Mouse (Mus musculus): ENCODE results near the gene Onecut1. TPM values are rescaled to one million over a fixed set of nuclear protein-coding genes. Genes with fewer than 3 reads are reported as not detected.
A peak's percentile ranks its signal among the peaks of the same experiment; 100 is the strongest.

Onecut1 gene
- polyA plus RNA-seq, 1 experiment: 0.12 TPM

- no peaks in the 10 kb centered on the region for H3K36me3 ChIP-seq (ENCODE audit: control insufficient read depth, insufficient read depth, low read length)
- H3K27me3 ChIP-seq (ENCODE audit: control insufficient read depth, insufficient read depth, low read length): no peaks in the 10 kb centered on the region; the same call in 1 of the 2 replicates
- peaks cover 31% of the 10 kb centered on the region for H3K4me1 ChIP-seq (ENCODE audit: control insufficient read depth, insufficient read depth, low read length)
- TF ChIP-seq CTCF (IDR thresholded peaks at IDR 0.05; ENCODE audit: control insufficient read depth, insufficient read depth, insufficient replicate concordance, low read depth, low read length) (no peak), POLR2A (IDR thresholded peaks at IDR 0.05; ENCODE audit: control insufficient read depth, low read depth, low read length) (no peak)
- no peak overlapping the region for H3K27ac ChIP-seq (ENCODE audit: control insufficient read depth, insufficient read depth, low read depth, low read length)
- H3K4me3 ChIP-seq (ENCODE audit: control insufficient read depth, low read depth, low read length): peak overlapping the region; percentile 80
Measured at GRCm38 (mm10) chr9:74862096-74862780, 517 bp downstream of the Onecut1 start.

DNA sequence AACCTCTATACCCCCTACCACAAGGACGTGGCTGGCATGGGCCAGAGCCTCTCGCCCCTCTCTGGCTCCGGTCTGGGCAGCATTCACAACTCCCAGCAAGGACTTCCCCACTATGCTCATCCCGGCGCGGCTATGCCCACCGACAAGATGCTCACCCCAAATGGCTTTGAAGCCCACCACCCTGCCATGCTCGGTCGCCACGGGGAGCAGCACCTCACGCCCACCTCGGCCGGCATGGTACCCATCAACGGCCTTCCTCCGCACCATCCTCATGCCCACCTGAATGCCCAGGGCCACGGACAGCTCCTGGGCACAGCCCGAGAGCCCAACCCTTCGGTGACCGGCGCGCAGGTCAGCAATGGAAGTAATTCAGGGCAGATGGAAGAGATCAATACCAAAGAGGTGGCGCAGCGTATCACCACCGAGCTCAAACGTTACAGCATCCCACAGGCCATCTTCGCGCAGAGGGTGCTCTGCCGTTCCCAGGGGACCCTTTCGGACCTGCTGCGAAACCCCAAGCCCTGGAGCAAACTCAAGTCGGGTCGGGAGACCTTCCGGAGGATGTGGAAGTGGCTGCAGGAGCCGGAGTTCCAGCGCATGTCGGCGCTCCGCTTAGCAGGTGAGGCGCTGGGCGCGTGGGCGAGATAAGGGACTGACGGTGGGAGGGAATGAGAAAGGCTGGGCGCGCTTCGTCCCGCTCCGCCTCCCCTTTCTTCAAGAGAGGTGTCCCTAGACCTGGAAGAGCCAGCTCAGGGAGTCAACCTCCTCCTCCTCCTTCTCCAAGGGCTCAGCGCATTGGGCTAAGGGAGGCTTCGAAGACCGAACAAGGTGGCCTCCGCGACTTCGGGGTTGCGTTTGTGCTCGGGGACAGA is 1.3 kb downstream of the Onecut1 start:
- no peak for TF ChIP-seq CTCF (IDR thresholded peaks at IDR 0.05; ENCODE audit: control insufficient read depth, insufficient read depth, insufficient replicate concordance, low read depth, low read length)
- TF ChIP-seq POLR2A (IDR thresholded peaks at IDR 0.05; ENCODE audit: control insufficient read depth, low read depth, low read length): no peak
- H3K27me3 ChIP-seq (ENCODE audit: control insufficient read depth, insufficient read depth, low read length): no peaks in the 10 kb centered on the region; the same call in 1 of the 2 replicates

DNA sequence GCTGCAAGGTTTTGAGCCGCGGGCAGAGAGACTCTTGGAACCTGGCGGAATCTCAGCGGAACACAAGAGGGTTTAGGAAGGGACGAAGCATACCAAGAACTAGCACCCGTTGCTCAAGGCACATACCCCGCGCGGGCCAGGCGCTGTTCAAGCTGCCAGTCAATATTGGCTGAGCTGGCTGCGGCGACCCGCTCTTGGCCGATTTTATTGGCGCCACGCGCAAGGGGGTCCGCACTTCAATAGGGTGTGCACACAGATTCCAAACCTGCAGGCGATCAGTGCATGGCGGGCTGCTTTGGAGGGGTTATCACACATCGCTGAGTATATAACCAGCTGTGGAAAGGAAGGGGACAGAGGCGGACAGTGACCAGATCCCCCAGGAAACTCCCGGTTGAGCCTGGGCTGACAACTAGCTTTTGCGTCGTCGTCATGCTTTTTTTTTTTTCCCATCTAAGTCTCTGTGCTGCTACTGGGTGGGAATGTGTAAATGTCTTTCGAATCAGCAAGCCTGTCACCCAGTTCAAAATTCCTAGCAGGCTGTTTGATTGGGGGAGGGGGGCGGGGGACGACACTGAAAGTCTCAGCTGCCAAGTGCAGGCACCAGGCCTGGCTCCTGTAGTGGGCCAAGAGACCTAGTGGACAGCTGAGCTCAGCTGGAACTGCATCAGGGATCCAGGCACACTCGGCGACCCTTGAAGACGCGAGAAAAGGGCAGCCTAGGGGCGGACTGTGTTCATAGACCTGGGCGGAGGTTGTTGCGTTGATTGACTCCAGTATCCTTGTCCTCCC is 2.1 kb downstream of the Onecut1 start:
- H3K4me1 ChIP-seq (ENCODE audit: control insufficient read depth, insufficient read depth, low read length): peaks cover 35% of the 10 kb centered on the region

More for the DNA sequence above, 1.3 kb downstream of the Onecut1 start:
- peak overlapping the region; percentile 80 for H3K4me3 ChIP-seq (ENCODE audit: control insufficient read depth, low read depth, low read length)
- H3K4me1 ChIP-seq (ENCODE audit: control insufficient read depth, insufficient read depth, low read length): peaks cover 29% of the 10 kb centered on the region
- H3K36me3 ChIP-seq (ENCODE audit: control insufficient read depth, insufficient read depth, low read length): no peaks in the 10 kb centered on the region
- no peak overlapping the region for H3K27ac ChIP-seq (ENCODE audit: control insufficient read depth, insufficient read depth, low read depth, low read length)

DNA sequence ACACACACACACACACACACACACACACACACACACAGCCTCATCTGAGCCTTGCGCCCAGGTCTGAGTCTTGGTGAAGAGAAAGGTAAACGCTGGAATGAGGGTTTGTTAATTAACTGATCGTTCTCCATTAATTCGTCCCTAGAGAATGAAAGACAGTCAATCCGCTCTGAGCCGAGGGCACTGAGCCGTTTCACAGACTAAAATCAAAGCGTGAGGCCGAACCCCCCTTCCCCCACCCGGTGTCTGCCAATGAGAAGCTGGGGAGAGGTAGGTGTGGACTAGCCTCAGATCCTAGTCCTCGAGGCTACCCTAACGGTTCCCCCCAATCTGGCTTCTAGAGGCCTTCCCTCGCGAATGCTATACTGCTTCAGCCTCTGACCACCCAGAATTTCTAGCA is 2.8 kb downstream of the Onecut1 start:
- H3K36me3 ChIP-seq (ENCODE audit: control insufficient read depth, insufficient read depth, low read length): no peaks in the 10 kb centered on the region
- no peak overlapping the region for H3K4me3 ChIP-seq (ENCODE audit: control insufficient read depth, low read depth, low read length)
- peaks cover 35% of the 10 kb centered on the region for H3K4me1 ChIP-seq (ENCODE audit: control insufficient read depth, insufficient read depth, low read length)
- TF ChIP-seq CTCF (IDR thresholded peaks at IDR 0.05; ENCODE audit: control insufficient read depth, insufficient read depth, insufficient replicate concordance, low read depth, low read length) (no peak), POLR2A (IDR thresholded peaks at IDR 0.05; ENCODE audit: control insufficient read depth, low read depth, low read length) (no peak)
- H3K27me3 ChIP-seq (ENCODE audit: control insufficient read depth, insufficient read depth, low read length): no peaks in the 10 kb centered on the region; the same call in 1 of the 2 replicates
- H3K27ac ChIP-seq (ENCODE audit: control insufficient read depth, insufficient read depth, low read depth, low read length): no peak overlapping the region

More for the DNA sequence above, 2.1 kb downstream of the Onecut1 start:
- TF ChIP-seq POLR2A (IDR thresholded peaks at IDR 0.05; ENCODE audit: control insufficient read depth, low read depth, low read length) (no peak), CTCF (IDR thresholded peaks at IDR 0.05; ENCODE audit: control insufficient read depth, insufficient read depth, insufficient replicate concordance, low read depth, low read length) (no peak)
- no peaks in the 10 kb centered on the region for H3K36me3 ChIP-seq (ENCODE audit: control insufficient read depth, insufficient read depth, low read length)
- H3K27me3 ChIP-seq (ENCODE audit: control insufficient read depth, insufficient read depth, low read length): no peaks in the 10 kb centered on the region; the same call in 1 of the 2 replicates
- no peak overlapping the region for H3K27ac ChIP-seq (ENCODE audit: control insufficient read depth, insufficient read depth, low read depth, low read length)
- no peak overlapping the region for H3K4me3 ChIP-seq (ENCODE audit: control insufficient read depth, low read depth, low read length)

DNA sequence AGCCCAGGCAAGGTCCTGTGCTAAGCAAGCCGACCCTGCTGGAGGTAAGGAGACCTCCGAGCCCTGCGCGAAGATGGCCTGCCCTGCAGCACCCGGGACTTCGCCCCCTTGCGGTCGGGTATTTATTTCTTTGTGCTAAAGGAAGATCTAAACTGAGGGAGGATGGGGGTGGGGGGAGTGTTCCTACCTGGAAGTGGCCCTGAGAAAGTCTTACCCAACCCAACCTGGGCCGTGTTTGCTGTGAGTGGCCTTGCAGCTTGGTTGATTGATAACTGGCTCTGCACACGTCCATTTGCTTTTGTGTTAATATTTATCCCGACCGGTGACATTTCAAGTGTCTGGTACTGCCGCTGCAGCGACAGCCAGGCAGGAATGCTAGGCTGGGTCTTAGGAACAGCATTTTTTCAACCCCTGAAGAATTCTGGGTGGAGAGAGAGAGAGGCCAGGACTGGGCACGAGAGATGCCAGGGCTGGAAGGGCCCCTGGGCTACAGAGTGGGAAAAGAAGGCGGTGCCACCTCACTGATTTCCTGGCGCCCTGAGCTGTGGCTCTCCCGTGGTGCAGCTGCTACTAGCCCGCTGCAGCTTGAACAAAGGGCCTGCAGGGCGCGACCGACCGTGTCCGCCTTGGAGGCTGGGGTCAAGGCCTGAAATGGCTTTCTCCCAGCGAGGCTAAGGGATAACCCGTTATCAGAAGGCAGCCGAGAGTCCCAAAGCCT is 5.0 kb downstream of the Onecut1 start:
- no peaks in the 10 kb centered on the region for H3K36me3 ChIP-seq (ENCODE audit: control insufficient read depth, insufficient read depth, low read length)
- no peak for TF ChIP-seq CTCF (IDR thresholded peaks at IDR 0.05; ENCODE audit: control insufficient read depth, insufficient read depth, insufficient replicate concordance, low read depth, low read length)
- TF ChIP-seq POLR2A (IDR thresholded peaks at IDR 0.05; ENCODE audit: control insufficient read depth, low read depth, low read length): no peak
- no peaks in the 10 kb centered on the region; the same call in 1 of the 2 replicates for H3K27me3 ChIP-seq (ENCODE audit: control insufficient read depth, insufficient read depth, low read length)
- H3K4me3 ChIP-seq (ENCODE audit: control insufficient read depth, low read depth, low read length): no peak overlapping the region
- H3K4me1 ChIP-seq (ENCODE audit: control insufficient read depth, insufficient read depth, low read length): peaks cover 30% of the 10 kb centered on the region
- H3K27ac ChIP-seq (ENCODE audit: control insufficient read depth, insufficient read depth, low read depth, low read length): no peak overlapping the region

GRCm38 (mm10) chr9:74867641-74868205 is 6.0 kb downstream of the Onecut1 start:
- H3K27me3 ChIP-seq (ENCODE audit: control insufficient read depth, insufficient read depth, low read length): no peaks in the 10 kb centered on the region; the same call in 1 of the 2 replicates
- H3K4me1 ChIP-seq (ENCODE audit: control insufficient read depth, insufficient read depth, low read length): peaks cover 22% of the 10 kb centered on the region
- H3K27ac ChIP-seq (ENCODE audit: control insufficient read depth, insufficient read depth, low read depth, low read length): no peak overlapping the region
- TF ChIP-seq CTCF (IDR thresholded peaks at IDR 0.05; ENCODE audit: control insufficient read depth, insufficient read depth, insufficient replicate concordance, low read depth, low read length) (peak; percentile 54; the same call in 1 of the 2 replicates), POLR2A (IDR thresholded peaks at IDR 0.05; ENCODE audit: control insufficient read depth, low read depth, low read length) (no peak)
- H3K4me3 ChIP-seq (ENCODE audit: control insufficient read depth, low read depth, low read length): no peak overlapping the region
- H3K36me3 ChIP-seq (ENCODE audit: control insufficient read depth, insufficient read depth, low read length): no peaks in the 10 kb centered on the region

Measured in testis, adult 2 months (tissue).